Mouse (Mus musculus) embryonic fibroblast, embryonic 13.5 days (primary cell): Measurements from ENCODE around the gene Chchd3.

Experiments
- CTCF ChIP-seq: IDR thresholded peaks from 2 replicates; pipeline ENCODE4 v1.5.1; 2011; ENCODE audit warnings: mild to moderate bottlenecking, control low read depth, low read length, moderate library complexity, borderline replicate concordance; ENCODE audit not compliant: insufficient read depth
- POLR2A ChIP-seq: IDR thresholded peaks from 2 replicates; pipeline ENCODE4 v1.6.1; 2011; ENCODE audit warnings: low read depth, mild to moderate bottlenecking, control low read depth, low read length, moderate library complexity

- TF ChIP-seq CTCF, result no peak
- no peak for TF ChIP-seq POLR2A
These were observed 44.6 kb upstream of the Chchd3 start for GRCm38 (mm10) chr6:33104661-33105060.
